Mouse (Mus musculus) bone marrow, adult 2 months (tissue): ENCODE results near the gene Pced1b.

Experiments
- CTCF ChIP-seq: fragments of 200-500 bp; IDR thresholded peaks from 2 replicates; pipeline ENCODE4 v1.5.1; 2011; ENCODE audit warnings: low read length, control low read depth; ENCODE audit not compliant: control insufficient read depth, insufficient read depth
- POLR2A ChIP-seq: fragments of 200-500 bp; IDR thresholded peaks from 2 replicates; pipeline ENCODE4 v1.6.1; 2011; ENCODE audit warnings: low read depth, mild to moderate bottlenecking, control low read depth, low read length, borderline replicate concordance; ENCODE audit not compliant: control insufficient read depth

DNA sequence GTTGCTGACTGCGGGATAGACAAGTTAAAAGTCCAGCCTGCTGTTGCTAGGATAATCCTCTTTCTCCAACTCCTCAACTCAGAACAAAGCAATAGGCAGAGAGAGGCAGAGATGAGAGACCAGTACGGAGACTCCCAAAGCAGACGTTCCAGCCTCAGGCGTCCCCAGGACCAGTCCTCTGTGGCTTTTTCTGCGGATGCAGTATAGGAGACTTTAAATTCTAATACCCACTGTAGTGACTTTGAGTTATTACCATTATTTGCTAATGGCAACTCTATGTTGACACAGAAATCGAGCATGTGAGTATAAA is 35.6 kb downstream of the Pced1b start:
- no peak for TF ChIP-seq CTCF
- no peak for TF ChIP-seq POLR2A
